Mouse (Mus musculus) forebrain, embryonic 10.5 days (tissue): ENCODE results near the gene Gab1. TPM values are rescaled to one million over a fixed set of nuclear protein-coding genes. Genes with fewer than 3 reads are reported as not detected.

ENCODE experiments used
- DNase-seq: peaks from one replicate; pipeline ENCODE4 v3.0.0-alpha.2; 2017; ENCODE audit warnings: low spot score; ENCODE audit errors: extremely low spot score
- H3K27ac ChIP-seq: fragments of 300-500 bp; sonication (generic); 2 replicates; pipeline ENCODE4 v1.5.1; 2016; ENCODE audit warnings: mild to moderate bottlenecking
- H3K27me3 ChIP-seq: fragments of 300-500 bp; sonication (generic); 2 replicates; pipeline ENCODE4 v1.6.1; 2016; ENCODE audit warnings: mild to moderate bottlenecking; ENCODE audit not compliant: poor library complexity, severe bottlenecking
- H3K36me3 ChIP-seq: fragments of 300-500 bp; sonication (generic); replicated peaks from 2 replicates; pipeline ENCODE4 v1.6.1; 2016; ENCODE audit warnings: mild to moderate bottlenecking, moderate library complexity
- H3K4me1 ChIP-seq: fragments of 300-500 bp; sonication (generic); 2 replicates; pipeline ENCODE4 v1.6.1; 2016
- H3K4me3 ChIP-seq: fragments of 300-500 bp; sonication (generic); 2 replicates; pipeline ENCODE4 v1.5.1; 2016; ENCODE audit warnings: mild to moderate bottlenecking, moderate library complexity
- H3K9me3 ChIP-seq: fragments of 300-500 bp; sonication (generic); 2 replicates; pipeline ENCODE4 v1.6.1; 2016; ENCODE audit warnings: mild to moderate bottlenecking, moderate library complexity
- WGBS: fragments of 180-500 bp; shearing (Covaris S2); methylation state at CpG from one replicate; pipeline ENCODE4 v1.1.7; 2016; 5-methylcytosine and 5-hydroxymethylcytosine counted together
- polyA plus RNA-seq: library from polyadenylated mRNA; unstranded; fragments of >200 nt; fragmentation: Nextera tagmentation; extraction: Ambion mirVana; gene quantifications from 2 replicates; pipeline ENCODE4 v1.2.1, GENCODE M21; 2016

Gene Gab1
- polyA plus RNA-seq, 1 experiment from 2014 or later, result 10.1 TPM

- no peaks in the 10 kb centered on the region for H3K27me3 ChIP-seq
- H3K4me3 ChIP-seq, result no peak overlapping the region
- peaks cover 30% of the 10 kb centered on the region for H3K4me1 ChIP-seq
- H3K9me3 ChIP-seq, result no peaks in the 10 kb centered on the region
- no peak for DNase-seq
- H3K36me3 ChIP-seq, result no peaks in the 10 kb centered on the region
- no peak overlapping the region for H3K27ac ChIP-seq
- WGBS, result 87% methylated on average over 4 of the region's 4 CpGs
These were observed 68.7 kb downstream of the Gab1 start for GRCm38 (mm10) chr8:80811591-80811991.

GRCm38 (mm10) chr8:80810916-80811315 lies 69.4 kb downstream of the Gab1 start:
- H3K4me1 ChIP-seq, result peaks cover 30% of the 10 kb centered on the region
- no peaks in the 10 kb centered on the region for H3K9me3 ChIP-seq
- H3K27me3 ChIP-seq, result no peaks in the 10 kb centered on the region
- 78% methylated on average over 4 of the region's 4 CpGs for WGBS
- H3K36me3 ChIP-seq, result no peaks in the 10 kb centered on the region
- H3K4me3 ChIP-seq, result no peak overlapping the region
- DNase-seq, result no peak
- H3K27ac ChIP-seq, result no peak overlapping the region

- no peak for DNase-seq
- Histone ChIP-seq H3K9me3 (no peaks in the 10 kb centered on the region), H3K4me3 (no peak overlapping the region), H3K36me3 (no peaks in the 10 kb centered on the region), H3K27ac (no peak overlapping the region), H3K27me3 (no peaks in the 10 kb centered on the region), H3K4me1 (peaks cover 30% of the 10 kb centered on the region)
- 94% methylated on average over 5 of the region's 5 CpGs for WGBS
These were observed 69.9 kb downstream of the Gab1 start for GRCm38 (mm10) chr8:80810442-80810841.

GRCm38 (mm10) chr8:80807807-80808505 lies 72.4 kb downstream of the Gab1 start:
- H3K36me3 ChIP-seq, result no peaks in the 10 kb centered on the region
- peak overlapping the region; percentile 72 for H3K27ac ChIP-seq
- DNase-seq, result no peak
- no peak overlapping the region for H3K4me3 ChIP-seq
- no peaks in the 10 kb centered on the region for H3K27me3 ChIP-seq
- 53% methylated on average over 13 of the region's 13 CpGs for WGBS
- peaks cover 42% of the 10 kb centered on the region for H3K4me1 ChIP-seq
- H3K9me3 ChIP-seq, result no peaks in the 10 kb centered on the region

GRCm38 (mm10) chr8:80804066-80804619 lies 76.2 kb downstream of the Gab1 start:
- H3K4me1 ChIP-seq, result peaks cover 39% of the 10 kb centered on the region
- no peak overlapping the region for H3K4me3 ChIP-seq
- 37% methylated on average over 4 of the region's 4 CpGs for WGBS
- no peak for DNase-seq
- peaks cover 3% of the 10 kb centered on the region for H3K36me3 ChIP-seq
- no peaks in the 10 kb centered on the region for H3K27me3 ChIP-seq
- H3K9me3 ChIP-seq, result no peaks in the 10 kb centered on the region; the same call in 1 of the 2 replicates
- peak overlapping the region; percentile 26; the same call in 1 of the 2 replicates for H3K27ac ChIP-seq

- Histone ChIP-seq H3K27me3 (no peaks in the 10 kb centered on the region), H3K9me3 (peaks cover 6% of the 10 kb centered on the region; the same call in 1 of the 2 replicates), H3K4me3 (no peak overlapping the region), H3K27ac (no peak overlapping the region), H3K4me1 (peaks cover 8% of the 10 kb centered on the region), H3K36me3 (peaks cover 7% of the 10 kb centered on the region)
- WGBS, result 91% methylated on average over 3 of the region's 3 CpGs
- DNase-seq, result no peak
These were observed 81.5 kb downstream of the Gab1 start for GRCm38 (mm10) chr8:80798778-80799177.

- WGBS, result 95% methylated on average over 7 of the region's 7 CpGs
- Histone ChIP-seq H3K4me1 (0 out of 2 replicates have a peak, but pooled peaks cover 3% of the 10 kb centered on the region), H3K27ac (no peak overlapping the region), H3K36me3 (peaks cover 7% of the 10 kb centered on the region), H3K4me3 (no peak overlapping the region), H3K9me3 (peaks cover 6% of the 10 kb centered on the region; the same call in 1 of the 2 replicates), H3K27me3 (no peaks in the 10 kb centered on the region)
- DNase-seq, result no peak
These were observed 82.0 kb downstream of the Gab1 start for GRCm38 (mm10) chr8:80798198-80798777.

- no peak for DNase-seq
- 87% methylated on average over 4 of the region's 4 CpGs for WGBS
- H3K9me3 ChIP-seq, result peaks cover 6% of the 10 kb centered on the region; the same call in 1 of the 2 replicates
- no peaks in the 10 kb centered on the region for H3K4me1 ChIP-seq
- H3K4me3 ChIP-seq, result no peak overlapping the region
- no peak overlapping the region for H3K27ac ChIP-seq
- peaks cover 12% of the 10 kb centered on the region for H3K36me3 ChIP-seq
- no peaks in the 10 kb centered on the region for H3K27me3 ChIP-seq
These were observed 84.2 kb downstream of the Gab1 start for GRCm38 (mm10) chr8:80796070-80796469.

GRCm38 (mm10) chr8:80794585-80795509 lies 85.5 kb downstream of the Gab1 start:
- Histone ChIP-seq H3K27ac (no peak overlapping the region), H3K4me1 (no peaks in the 10 kb centered on the region), H3K36me3 (peaks cover 13% of the 10 kb centered on the region; the same call in 1 of the 2 replicates), H3K4me3 (no peak overlapping the region), H3K27me3 (no peaks in the 10 kb centered on the region), H3K9me3 (peaks cover 6% of the 10 kb centered on the region; the same call in 1 of the 2 replicates)
- WGBS, result 91% methylated on average over 19 of the region's 19 CpGs
- DNase-seq, result no peak

GRCm38 (mm10) chr8:80793791-80794515 lies 86.4 kb downstream of the Gab1 start:
- peaks cover 10% of the 10 kb centered on the region; the same call in 1 of the 2 replicates for H3K36me3 ChIP-seq
- no peak overlapping the region for H3K27ac ChIP-seq
- no peak for DNase-seq
- H3K4me3 ChIP-seq, result no peak overlapping the region
- no peaks in the 10 kb centered on the region for H3K4me1 ChIP-seq
- H3K9me3 ChIP-seq, result peaks cover 6% of the 10 kb centered on the region; the same call in 1 of the 2 replicates
- 86% methylated on average over 11 of the region's 11 CpGs for WGBS
- no peaks in the 10 kb centered on the region for H3K27me3 ChIP-seq

- H3K9me3 ChIP-seq, result no peaks in the 10 kb centered on the region
- H3K4me3 ChIP-seq, result no peak overlapping the region
- WGBS, result 87% methylated on average over 5 of the region's 5 CpGs
- no peak overlapping the region for H3K27ac ChIP-seq
- peaks cover 19% of the 10 kb centered on the region for H3K36me3 ChIP-seq
- no peak for DNase-seq
- H3K27me3 ChIP-seq, result no peaks in the 10 kb centered on the region
- H3K4me1 ChIP-seq, result no peaks in the 10 kb centered on the region
These were observed 88.1 kb downstream of the Gab1 start for GRCm38 (mm10) chr8:80792214-80792613.

GRCm38 (mm10) chr8:80789324-80789723 lies 91.0 kb downstream of the Gab1 start:
- Histone ChIP-seq H3K36me3 (peaks cover 28% of the 10 kb centered on the region), H3K27me3 (no peaks in the 10 kb centered on the region), H3K9me3 (no peaks in the 10 kb centered on the region), H3K27ac (no peak overlapping the region), H3K4me1 (no peaks in the 10 kb centered on the region), H3K4me3 (no peak overlapping the region)
- WGBS, result 94% methylated on average over 6 of the region's 6 CpGs
- DNase-seq, result no peak
